Mouse (Mus musculus): ENCODE results near the gene Cd276. TPM values are rescaled to one million over a fixed set of nuclear protein-coding genes. Genes with fewer than 3 reads are reported as not detected.

Cd276 gene
- polyA plus RNA-seq, 1 experiment from 2014 or later = 34.7 TPM

- peak overlapping the region; percentile 64 for H3K4me3 ChIP-seq (ENCODE audit: low read depth, low read length)
- H3K27ac ChIP-seq (ENCODE audit: low read depth, low read length) = no peak overlapping the region
These were observed 65.9 kb downstream of the Cd276 start for GRCm38 (mm10) chr9:58489133-58489864.

DNA sequence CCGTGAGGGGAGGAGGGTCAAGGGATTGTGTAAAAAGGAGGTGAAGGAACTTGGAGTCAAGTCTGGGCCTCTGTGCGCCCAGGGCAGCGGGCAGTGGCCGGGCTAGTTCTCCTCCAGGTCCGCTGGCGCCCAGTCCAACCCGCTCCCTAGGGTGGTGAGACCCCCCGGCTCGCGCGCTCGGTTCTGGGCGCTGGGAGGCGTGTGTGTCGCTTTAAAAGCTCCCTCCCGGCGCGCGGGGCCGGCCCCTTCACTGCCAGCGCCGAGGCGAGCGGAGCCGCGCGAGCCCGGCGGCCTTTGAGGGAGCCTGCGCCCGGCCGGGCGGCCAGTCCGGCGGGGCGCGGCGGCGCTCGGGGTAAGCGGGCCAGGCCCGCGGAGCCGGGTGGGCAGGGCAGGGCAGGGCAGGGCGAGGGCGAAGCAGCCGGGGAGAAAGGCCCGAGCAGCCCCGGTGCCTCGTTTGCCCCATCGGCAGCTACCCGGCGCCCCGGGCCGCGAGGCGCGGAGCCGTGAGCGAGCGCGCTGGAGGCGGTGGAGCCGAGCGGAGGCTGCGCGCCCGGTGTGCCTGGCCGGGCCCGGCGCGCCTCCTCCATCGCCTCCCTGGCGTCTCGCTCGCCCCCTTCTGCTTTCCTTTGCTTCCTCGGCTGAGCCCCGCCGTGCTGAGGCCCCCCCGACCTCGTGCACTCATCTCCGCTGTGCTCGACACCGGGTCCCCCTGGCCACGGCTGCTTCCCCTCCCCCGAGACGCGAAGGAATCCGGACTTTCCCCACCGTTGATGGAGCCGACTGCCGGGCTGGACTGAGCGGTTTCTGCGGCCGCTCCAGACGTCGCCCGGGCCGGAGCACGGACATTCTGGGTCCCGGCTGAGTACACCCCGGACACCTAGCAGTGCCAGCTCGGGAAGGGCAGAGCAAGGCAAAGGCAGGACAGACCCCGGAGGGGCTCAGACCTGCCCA is 67.1 kb downstream of the Cd276 start, which contains the start of gene Insyn1:
TSS of gene Insyn1 (plus strand) at position 753 of the 951 bp plus-strand sequence.
- Histone ChIP-seq H3K27ac (ENCODE audit: low read depth, low read length) (peak within 1 kb of the TSS; percentile 59), H3K36me3 (ENCODE audit: control insufficient read depth, insufficient read depth, low read length) (no peaks in the 10 kb centered on the region), H3K27me3 (ENCODE audit: control insufficient read depth, insufficient read depth, low read length) (peaks cover 16% of the 10 kb centered on the region), H3K4me2 (ENCODE audit: low read depth, low read length, severe bottlenecking) (peak within 1 kb of the TSS; percentile 100), H3K9me3 (ENCODE audit: control insufficient read depth, low read length) (no peaks in the 10 kb centered on the region), H3K4me3 (ENCODE audit: low read depth, low read length) (peak within 1 kb of the TSS; percentile 64), H3K9ac (ENCODE audit: low read length) (peak within 1 kb of the TSS; percentile 74), H3K4me1 (replicated peaks; ENCODE audit: control insufficient read depth, insufficient read depth, low read length) (peaks cover 8% of the 10 kb centered on the region)
- peak; percentile 78 for ATAC-seq (replicated peaks; ENCODE audit: low FRiP score)
- peak; percentile 79 for DNase-seq (ENCODE audit: low spot score)
- under 1% methylated on average over 92 of the region's 104 CpGs for WGBS

More at GRCm38 (mm10) chr9:58489133-58489864, 65.9 kb downstream of the Cd276 start:
- peak overlapping the region; percentile 74 for H3K9ac ChIP-seq (ENCODE audit: low read length)
- DNase-seq (ENCODE audit: low spot score) = peak; percentile 66
- ATAC-seq (replicated peaks; ENCODE audit: low FRiP score) = 0 out of 2 replicates have a peak, but pooled peaks have one; percentile 22
- H3K9me3 ChIP-seq (ENCODE audit: control insufficient read depth, low read length) = no peaks in the 10 kb centered on the region
- H3K36me3 ChIP-seq (ENCODE audit: control insufficient read depth, insufficient read depth, low read length) = no peaks in the 10 kb centered on the region
- H3K27me3 ChIP-seq (ENCODE audit: control insufficient read depth, insufficient read depth, low read length) = peaks cover 16% of the 10 kb centered on the region
- 1% methylated on average over 13 of the region's 13 CpGs for whole genome bisulfite sequencing
- H3K4me1 ChIP-seq (replicated peaks; ENCODE audit: control insufficient read depth, insufficient read depth, low read length) = peaks cover 8% of the 10 kb centered on the region
- H3K4me2 ChIP-seq (ENCODE audit: low read depth, low read length, severe bottlenecking) = peak overlapping the region; percentile 100

GRCm38 (mm10) chr9:58487076-58487475 is 68.2 kb downstream of the Cd276 start:
- ATAC-seq (replicated peaks; ENCODE audit: low FRiP score) = no peak
- 24% methylated on average over 3 of the region's 3 CpGs for WGBS
- Histone ChIP-seq H3K4me3 (ENCODE audit: low read depth, low read length) (no peak overlapping the region), H3K9ac (ENCODE audit: low read length) (no peak overlapping the region), H3K27me3 (ENCODE audit: control insufficient read depth, insufficient read depth, low read length) (peaks cover 16% of the 10 kb centered on the region), H3K36me3 (ENCODE audit: control insufficient read depth, insufficient read depth, low read length) (no peaks in the 10 kb centered on the region), H3K9me3 (ENCODE audit: control insufficient read depth, low read length) (no peaks in the 10 kb centered on the region), H3K4me2 (ENCODE audit: low read depth, low read length, severe bottlenecking) (no peak overlapping the region), H3K27ac (ENCODE audit: low read depth, low read length) (no peak overlapping the region), H3K4me1 (replicated peaks; ENCODE audit: control insufficient read depth, insufficient read depth, low read length) (peaks cover 8% of the 10 kb centered on the region)
- no peak for DNase-seq (ENCODE audit: low spot score)

Other genes starting within 250 kb of the Cd276 start
- 10.2 and 13.0 TPM in 2 replicates for gene Loxl1, start 242.3 kb downstream of the Cd276 start, polyA plus RNA-seq (2014; fragmentation: Nextera tagmentation; extraction: Ambion mirVana)
- not detected in 2 replicates for gene Tbc1d21, start 185.0 kb downstream of the Cd276 start, polyA plus RNA-seq (2014; fragmentation: Nextera tagmentation; extraction: Ambion mirVana)
- gene Insyn1, start 66.8 kb downstream of the Cd276 start, polyA plus RNA-seq (2014; fragmentation: Nextera tagmentation; extraction: Ambion mirVana) = 2.4 and 3.4 TPM in 2 replicates
- gene Nptn, start 26.8 kb upstream of the Cd276 start, polyA plus RNA-seq (2014; fragmentation: Nextera tagmentation; extraction: Ambion mirVana) = 58.7 and 60.3 TPM in 2 replicates
- 0.91 and 2.0 TPM in 2 replicates for gene Rec114, start 188.5 kb upstream of the Cd276 start, polyA plus RNA-seq (2014; fragmentation: Nextera tagmentation; extraction: Ambion mirVana)